Mouse (Mus musculus) liver, embryonic 15.5 days (tissue): Measurements from ENCODE around the gene G6pc2. TPM values are rescaled to one million over a fixed set of nuclear protein-coding genes. Genes with fewer than 3 reads are reported as not detected.

Source experiments
- ATAC-seq: fragments of 200-750 bp; cut with Nextera tagmentation; 2 replicates; pipeline ENCODE4 v1.8.0; 2017; ENCODE audit warnings: moderate number of reproducible peaks, mild to moderate bottlenecking, moderate library complexity; ENCODE audit not compliant: insufficient read depth
- H3K27ac ChIP-seq: fragments of 300-500 bp; sonication (generic); replicated peaks from 2 replicates; pipeline ENCODE4 v1.5.1; 2015; ENCODE audit warnings: mild to moderate bottlenecking, inconsistent platforms
- H3K27me3 ChIP-seq: fragments of 300-500 bp; sonication (generic); 2 replicates; pipeline ENCODE4 v1.6.1; 2015; ENCODE audit warnings: mild to moderate bottlenecking, inconsistent platforms
- H3K36me3 ChIP-seq: fragments of 300-500 bp; sonication (generic); replicated peaks from 2 replicates; pipeline ENCODE4 v1.6.1; 2015; ENCODE audit warnings: moderate library complexity, mild to moderate bottlenecking, inconsistent platforms
- H3K4me1 ChIP-seq: fragments of 300-500 bp; sonication (generic); replicated peaks from 2 replicates; pipeline ENCODE4 v1.6.1; 2015; ENCODE audit warnings: inconsistent platforms
- H3K4me2 ChIP-seq: fragments of 300-500 bp; sonication (generic); 2 replicates; pipeline ENCODE4 v1.6.1; 2015; ENCODE audit warnings: moderate library complexity, mild to moderate bottlenecking, inconsistent platforms
- H3K4me3 ChIP-seq: fragments of 300-500 bp; sonication (generic); replicated peaks from 2 replicates; pipeline ENCODE4 v1.5.1; 2015; ENCODE audit warnings: mild to moderate bottlenecking, inconsistent platforms
- H3K9ac ChIP-seq: fragments of 300-500 bp; sonication (generic); 2 replicates; pipeline ENCODE4 v1.6.1; 2015; ENCODE audit warnings: moderate library complexity, mild to moderate bottlenecking, inconsistent platforms
- H3K9me3 ChIP-seq: fragments of 300-500 bp; sonication (generic); replicated peaks from 2 replicates; pipeline ENCODE4 v1.6.1; 2016; ENCODE audit warnings: inconsistent platforms
- WGBS: fragments of 180-500 bp; shearing (Covaris S2); methylation state at CpG from one replicate; pipeline ENCODE4 v1.1.7; 2015; ENCODE audit warnings: mixed read lengths; ENCODE audit not compliant: insufficient replicate concordance; 5-methylcytosine and 5-hydroxymethylcytosine counted together
- polyA plus RNA-seq: library from polyadenylated mRNA; unstranded; fragments of >200 nt; fragmentation: Nextera tagmentation; extraction: Ambion mirVana; gene quantifications from 2 replicates; pipeline ENCODE4 v1.2.1, GENCODE M21; 2015

G6pc2 gene
- polyA plus RNA-seq, 1 experiment from 2014 or later = not detected

DNA sequence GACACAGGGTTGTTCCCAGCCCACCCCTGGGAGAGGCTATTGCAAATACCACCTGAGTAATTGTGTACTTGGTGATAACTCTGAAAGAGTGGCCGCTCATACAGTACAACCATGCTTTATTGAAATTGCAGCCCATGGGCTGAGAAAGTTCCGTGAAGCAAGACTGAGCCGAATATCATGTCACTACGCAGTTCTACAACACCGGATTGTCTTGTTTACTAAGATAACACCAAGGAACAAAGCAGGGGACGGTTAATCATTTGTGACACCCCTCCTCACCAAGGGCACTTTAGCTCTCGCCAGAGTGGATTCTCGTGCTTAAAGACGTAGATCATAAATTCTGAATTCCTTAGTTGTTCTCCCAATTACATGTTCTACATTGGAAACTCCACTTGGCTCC lies 28.4 kb downstream of the G6pc2 start:
- no peak for ATAC-seq
- Histone ChIP-seq H3K4me3 (no peak overlapping the region), H3K4me2 (no peak overlapping the region), H3K36me3 (no peaks in the 10 kb centered on the region), H3K4me1 (no peaks in the 10 kb centered on the region), H3K9ac (no peak overlapping the region), H3K27ac (no peak overlapping the region), H3K27me3 (no peaks in the 10 kb centered on the region), H3K9me3 (no peaks in the 10 kb centered on the region)
- WGBS = 66% methylated on average over 9 of the region's 9 CpGs

DNA sequence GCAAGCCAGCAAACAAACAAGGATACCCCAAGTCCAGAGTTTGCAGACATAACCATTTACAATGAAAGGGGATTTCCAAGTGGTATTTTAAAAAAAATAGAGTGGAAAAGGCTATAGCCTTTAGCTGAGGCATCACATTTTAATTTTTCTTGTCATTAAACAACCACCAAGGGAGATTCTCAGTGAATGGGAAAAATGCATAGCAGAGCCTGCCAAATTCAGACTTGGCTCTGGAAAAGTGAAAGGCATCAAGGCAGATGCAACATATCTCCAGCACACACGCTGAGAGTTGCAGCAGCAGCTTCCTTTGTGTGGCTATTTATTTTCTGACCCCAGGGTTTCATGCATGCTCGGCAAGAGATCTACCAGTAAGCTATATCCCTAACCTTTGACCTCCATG lies 34.1 kb downstream of the G6pc2 start:
- H3K27ac ChIP-seq = no peak overlapping the region
- no peak overlapping the region for H3K4me3 ChIP-seq
- no peak overlapping the region for H3K9ac ChIP-seq
- H3K4me1 ChIP-seq = no peaks in the 10 kb centered on the region
- no peaks in the 10 kb centered on the region for H3K9me3 ChIP-seq
- no peaks in the 10 kb centered on the region for H3K36me3 ChIP-seq
- no peaks in the 10 kb centered on the region for H3K27me3 ChIP-seq
- WGBS = 52% methylated on average over 2 of the region's 2 CpGs
- no peak overlapping the region for H3K4me2 ChIP-seq
- no peak for ATAC-seq

DNA sequence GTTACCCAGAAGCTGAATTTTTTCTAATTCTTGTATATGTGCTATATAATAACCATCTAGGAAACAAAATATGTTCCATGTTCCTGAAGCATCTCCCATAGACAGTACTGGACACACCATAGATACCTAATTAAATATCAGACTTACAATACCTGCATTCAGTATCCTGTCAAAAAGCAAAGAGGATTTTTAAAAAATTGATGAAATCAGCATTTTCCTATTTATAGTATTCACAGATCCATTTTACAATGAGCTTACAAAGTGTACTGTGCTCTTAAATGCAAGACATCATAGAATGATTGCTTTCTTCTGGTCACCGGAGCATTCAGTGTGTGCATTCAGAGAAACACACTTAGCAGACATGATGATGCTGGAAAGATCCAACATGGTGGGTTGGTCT lies 36.2 kb downstream of the G6pc2 start:
- Histone ChIP-seq H3K9me3 (no peaks in the 10 kb centered on the region), H3K36me3 (no peaks in the 10 kb centered on the region), H3K4me1 (no peaks in the 10 kb centered on the region), H3K4me3 (no peak overlapping the region), H3K9ac (no peak overlapping the region), H3K27me3 (no peaks in the 10 kb centered on the region), H3K27ac (no peak overlapping the region), H3K4me2 (no peak overlapping the region)
- WGBS = 72% methylated on average over 1 of the region's 1 CpGs
- no peak for ATAC-seq

DNA sequence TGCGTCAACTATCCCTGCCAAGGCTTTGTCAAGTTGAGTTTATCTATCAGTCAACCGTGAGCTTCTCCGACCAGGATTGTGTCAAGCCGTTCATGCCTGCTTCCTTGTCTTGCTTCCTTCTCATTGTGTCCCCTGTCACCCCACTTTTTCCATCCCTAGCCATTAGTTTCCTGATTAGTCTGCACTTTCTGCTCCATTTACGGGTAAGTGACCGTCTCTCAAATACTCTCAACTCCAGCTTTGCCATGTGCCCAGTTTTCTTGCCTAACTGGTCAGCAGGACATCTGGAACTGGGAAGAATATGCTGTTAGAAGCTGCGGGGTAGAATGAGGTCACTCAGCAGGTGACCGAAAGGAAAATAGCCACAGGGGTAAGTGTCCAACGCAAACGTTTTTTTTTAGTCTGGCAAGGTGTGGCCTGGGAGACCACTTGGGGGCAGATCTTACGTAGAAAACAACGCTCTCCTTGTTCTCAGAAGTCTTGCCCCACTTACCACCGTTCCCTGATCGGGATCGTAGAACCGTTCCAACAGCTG lies 37.4 kb downstream of the G6pc2 start:
- no peaks in the 10 kb centered on the region for H3K9me3 ChIP-seq
- no peak overlapping the region for H3K4me3 ChIP-seq
- H3K9ac ChIP-seq = no peak overlapping the region
- no peaks in the 10 kb centered on the region for H3K36me3 ChIP-seq
- WGBS = 64% methylated on average over 16 of the region's 16 CpGs
- H3K27me3 ChIP-seq = no peaks in the 10 kb centered on the region
- H3K4me1 ChIP-seq = no peaks in the 10 kb centered on the region
- H3K27ac ChIP-seq = no peak overlapping the region
- ATAC-seq = no peak
- no peak overlapping the region for H3K4me2 ChIP-seq

DNA sequence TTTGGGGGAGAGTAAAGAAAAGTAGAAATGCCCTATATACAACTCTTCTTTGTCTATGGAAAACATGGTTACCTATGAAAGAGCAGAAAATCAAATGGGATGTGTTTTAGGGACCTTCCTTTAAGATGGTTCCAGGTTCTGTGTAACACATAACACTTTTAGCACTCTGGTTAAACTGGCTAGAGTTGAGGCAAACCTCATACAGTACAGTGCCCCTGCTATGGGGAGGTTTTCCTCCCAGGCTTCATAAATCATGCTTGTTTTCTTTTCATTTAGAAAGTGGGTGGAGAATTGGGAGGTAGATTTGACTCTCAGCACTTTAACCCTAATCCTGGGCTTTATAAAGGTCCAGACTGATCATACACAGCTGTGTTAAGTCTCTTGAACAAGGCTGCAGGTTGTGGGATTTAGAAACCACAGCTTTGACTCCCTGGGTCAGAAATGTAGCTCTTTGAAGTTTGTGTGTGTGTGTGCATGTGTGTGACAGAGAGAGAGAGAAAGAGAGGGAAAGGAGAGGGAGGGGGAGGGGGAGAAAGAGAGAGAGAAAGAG lies 53.3 kb downstream of the G6pc2 start:
- no peaks in the 10 kb centered on the region for H3K9me3 ChIP-seq
- H3K27me3 ChIP-seq = no peaks in the 10 kb centered on the region
- no peak for ATAC-seq
- no peaks in the 10 kb centered on the region for H3K36me3 ChIP-seq
- no peak overlapping the region for H3K9ac ChIP-seq
- no peak overlapping the region for H3K4me3 ChIP-seq
- no peaks in the 10 kb centered on the region for H3K4me1 ChIP-seq
- H3K27ac ChIP-seq = no peak overlapping the region
- H3K4me2 ChIP-seq = no peak overlapping the region

DNA sequence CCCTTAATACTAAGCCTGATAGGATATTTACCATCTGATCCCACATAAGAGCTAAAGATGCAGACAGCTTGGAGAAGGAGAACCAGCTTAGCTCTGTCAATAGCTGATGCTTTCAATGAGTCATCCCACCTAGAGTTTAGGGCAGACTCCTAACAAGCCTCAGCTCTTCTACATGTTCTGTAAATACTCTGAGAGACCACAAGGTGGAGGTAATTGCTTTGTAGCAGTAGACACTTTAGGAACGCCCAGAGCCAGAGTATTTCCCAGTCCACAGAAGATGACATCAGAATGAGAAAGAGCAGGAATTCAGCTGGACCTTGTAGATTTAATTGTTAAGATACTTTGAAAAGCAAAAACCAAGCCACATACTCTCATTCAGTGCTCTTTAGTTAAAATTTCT lies 65.0 kb downstream of the G6pc2 start:
- no peak overlapping the region for H3K4me2 ChIP-seq
- ATAC-seq = no peak
- H3K36me3 ChIP-seq = no peaks in the 10 kb centered on the region
- 2% methylated on average over 1 of the region's 1 CpGs for WGBS
- H3K4me1 ChIP-seq = no peaks in the 10 kb centered on the region
- H3K4me3 ChIP-seq = no peak overlapping the region
- H3K27ac ChIP-seq = no peak overlapping the region
- H3K9me3 ChIP-seq = no peaks in the 10 kb centered on the region
- H3K9ac ChIP-seq = no peak overlapping the region
- no peaks in the 10 kb centered on the region for H3K27me3 ChIP-seq

Other genes with a start within 250 kb of the G6pc2 start
- 7.3 and 7.4 TPM in 2 replicates for gene Nostrin, start 75.3 kb upstream of the G6pc2 start, polyA plus RNA-seq
- 122 and 131 TPM in 2 replicates for gene Spc25, start 4.9 kb upstream of the G6pc2 start, polyA plus RNA-seq
- 12.5 and 14.0 TPM in 2 replicates for gene Abcb11, start 131.5 kb downstream of the G6pc2 start, polyA plus RNA-seq
- gene Dhrs9, start 169.4 kb downstream of the G6pc2 start, polyA plus RNA-seq = 0.23 and 0.24 TPM in 2 replicates